Mouse (Mus musculus) hindbrain, embryonic 12.5 days (tissue): ENCODE measurements around the gene Defb23. TPM values are rescaled to one million over a fixed set of nuclear protein-coding genes. Genes with fewer than 3 reads are reported as not detected.

ENCODE experiments used
- ATAC-seq: fragments of 200-750 bp; cut with Nextera tagmentation; 2 replicates; pipeline ENCODE4 v1.8.0; 2017; ENCODE audit warnings: moderate TSS enrichment; ENCODE audit not compliant: low FRiP score
- H3K27ac ChIP-seq: fragments of 300-500 bp; sonication (generic); 2 replicates; pipeline ENCODE4 v1.5.1; 2016; ENCODE audit warnings: mild to moderate bottlenecking
- H3K27me3 ChIP-seq: fragments of 300-500 bp; sonication (generic); 2 replicates; pipeline ENCODE4 v1.6.1; 2016; ENCODE audit warnings: mild to moderate bottlenecking
- H3K36me3 ChIP-seq: fragments of 300-500 bp; sonication (generic); 2 replicates; pipeline ENCODE4 v1.6.1; 2016; ENCODE audit warnings: mild to moderate bottlenecking
- H3K4me1 ChIP-seq: fragments of 300-500 bp; sonication (generic); 2 replicates; pipeline ENCODE4 v1.6.1; 2016
- H3K4me2 ChIP-seq: fragments of 300-500 bp; sonication (generic); replicated peaks from 2 replicates; pipeline ENCODE4 v1.6.1; 2016; ENCODE audit warnings: mild to moderate bottlenecking
- H3K4me3 ChIP-seq: fragments of 300-500 bp; sonication (generic); 2 replicates; pipeline ENCODE4 v1.5.1; 2016; ENCODE audit warnings: mild to moderate bottlenecking
- H3K9ac ChIP-seq: fragments of 300-500 bp; sonication (generic); 2 replicates; pipeline ENCODE4 v1.6.1; 2016; ENCODE audit warnings: mild to moderate bottlenecking, moderate library complexity
- H3K9me3 ChIP-seq: fragments of 300-500 bp; sonication (generic); replicated peaks from 2 replicates; pipeline ENCODE4 v1.6.1; 2016; ENCODE audit warnings: mild to moderate bottlenecking
- WGBS: fragments of 180-500 bp; shearing (Covaris S2); methylation state at CpG from one replicate; pipeline ENCODE4 v1.1.7; 2016; 5-methylcytosine and 5-hydroxymethylcytosine counted together
- polyA plus RNA-seq: library from polyadenylated mRNA; unstranded; fragments of >200 nt; fragmentation: Nextera tagmentation; extraction: Ambion mirVana; gene quantifications from 2 replicates; pipeline ENCODE4 v1.2.1, GENCODE M21; 2016

The Defb23 gene
- polyA plus RNA-seq, 1 experiment from 2014 or later: not detected

GRCm38 (mm10) chr2:152470973-152471372 is 6.6 kb upstream of the Defb23 start:
- H3K36me3 ChIP-seq: no peaks in the 10 kb centered on the region
- no peak overlapping the region for H3K9ac ChIP-seq
- no peak for ATAC-seq
- no peaks in the 10 kb centered on the region for H3K4me1 ChIP-seq
- H3K27me3 ChIP-seq: no peaks in the 10 kb centered on the region
- no peak overlapping the region for H3K27ac ChIP-seq
- 38% methylated on average over 7 of the region's 7 CpGs for WGBS
- H3K4me3 ChIP-seq: no peak overlapping the region
- H3K4me2 ChIP-seq: no peak overlapping the region
- no peaks in the 10 kb centered on the region for H3K9me3 ChIP-seq

GRCm38 (mm10) chr2:152459241-152459640 is 5.2 kb downstream of the Defb23 start:
- Histone ChIP-seq H3K36me3 (no peaks in the 10 kb centered on the region), H3K9me3 (no peaks in the 10 kb centered on the region), H3K27me3 (peaks cover 3% of the 10 kb centered on the region; the same call in 1 of the 2 replicates), H3K9ac (no peak overlapping the region), H3K27ac (no peak overlapping the region), H3K4me3 (no peak overlapping the region), H3K4me1 (no peaks in the 10 kb centered on the region), H3K4me2 (no peak overlapping the region)
- ATAC-seq: no peak
- 60% methylated on average over 13 of the region's 13 CpGs for WGBS

DNA sequence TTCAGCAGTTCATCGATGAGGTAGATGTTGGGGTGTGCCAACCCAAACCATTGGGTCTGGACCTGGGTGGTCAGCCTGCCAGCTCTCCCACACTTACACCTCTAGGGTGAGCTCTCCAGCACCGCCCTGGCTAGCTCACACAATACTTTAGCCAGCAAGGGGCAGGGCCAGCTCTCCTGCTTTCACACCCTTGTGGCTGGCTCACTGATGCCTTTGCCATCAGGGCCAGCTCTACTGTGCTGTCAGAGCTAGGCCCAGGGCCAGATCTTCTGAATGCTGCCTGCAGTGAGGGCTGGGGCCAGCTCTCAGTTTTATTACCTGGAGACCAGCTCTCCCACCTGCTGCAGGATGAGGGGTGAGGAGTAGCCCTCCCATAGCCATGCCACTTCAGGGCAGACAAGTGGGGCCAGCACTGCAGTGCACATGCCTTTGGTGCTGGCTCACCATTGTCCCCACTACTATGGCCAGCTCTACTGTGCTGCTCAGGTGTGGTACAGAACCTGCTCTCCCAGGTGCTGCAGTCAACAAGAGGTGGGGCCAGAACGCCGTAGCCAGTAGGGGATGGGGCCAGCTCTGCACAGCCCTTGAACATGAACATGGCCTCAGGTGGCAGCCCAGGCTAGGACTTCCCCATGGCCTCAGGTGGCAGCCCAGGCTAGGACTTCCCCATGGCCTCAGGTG is 12.2 kb downstream of the Defb23 start:
- Histone ChIP-seq H3K36me3 (no peaks in the 10 kb centered on the region), H3K9me3 (no peaks in the 10 kb centered on the region), H3K4me2 (no peak overlapping the region), H3K27me3 (no peaks in the 10 kb centered on the region), H3K4me3 (no peak overlapping the region), H3K4me1 (no peaks in the 10 kb centered on the region), H3K27ac (no peak overlapping the region), H3K9ac (no peak overlapping the region)
- no peak for ATAC-seq
- WGBS: 77% methylated on average over 4 of the region's 4 CpGs

- no peak overlapping the region for H3K9ac ChIP-seq
- no peak overlapping the region for H3K27ac ChIP-seq
- no peaks in the 10 kb centered on the region for H3K9me3 ChIP-seq
- no peaks in the 10 kb centered on the region for H3K4me1 ChIP-seq
- H3K27me3 ChIP-seq: no peaks in the 10 kb centered on the region
- no peak overlapping the region for H3K4me2 ChIP-seq
- H3K36me3 ChIP-seq: no peaks in the 10 kb centered on the region
- H3K4me3 ChIP-seq: no peak overlapping the region
- WGBS: 6% methylated on average over 5 of the region's 5 CpGs
- no peak for ATAC-seq
Observed at GRCm38 (mm10) chr2:152450241-152450640, 14.2 kb downstream of the Defb23 start.

DNA sequence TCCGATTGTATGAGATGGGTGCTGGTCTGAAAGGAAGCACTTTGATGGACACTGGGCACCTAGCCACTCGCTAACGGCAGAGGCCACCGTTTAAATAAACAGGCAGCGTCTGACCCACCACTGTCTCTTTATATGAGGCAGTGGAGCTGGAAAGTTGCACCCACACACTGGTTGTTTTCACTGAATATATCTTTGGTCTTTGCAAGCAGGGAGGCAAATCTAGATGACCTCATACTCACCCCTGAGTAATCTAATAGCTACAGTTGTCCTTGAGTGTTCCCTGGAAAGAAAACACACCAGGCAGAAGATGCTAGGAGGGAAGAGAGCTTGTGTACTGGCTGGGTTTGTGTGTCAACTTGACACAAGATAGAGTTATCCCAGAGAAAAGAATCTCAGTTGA is 17.0 kb downstream of the Defb23 start:
- H3K27ac ChIP-seq: no peak overlapping the region
- peaks cover 1% of the 10 kb centered on the region; the same call in 1 of the 2 replicates for H3K4me1 ChIP-seq
- no peak overlapping the region for H3K4me2 ChIP-seq
- no peaks in the 10 kb centered on the region for H3K27me3 ChIP-seq
- no peaks in the 10 kb centered on the region for H3K9me3 ChIP-seq
- H3K4me3 ChIP-seq: no peak overlapping the region
- no peak for ATAC-seq
- no peak overlapping the region for H3K9ac ChIP-seq
- WGBS: 70% methylated on average over 5 of the region's 5 CpGs
- H3K36me3 ChIP-seq: no peaks in the 10 kb centered on the region

- H3K9ac ChIP-seq: no peak overlapping the region
- no peaks in the 10 kb centered on the region for H3K36me3 ChIP-seq
- H3K4me3 ChIP-seq: no peak overlapping the region
- H3K27me3 ChIP-seq: no peaks in the 10 kb centered on the region
- no peak for ATAC-seq
- 77% methylated on average over 2 of the region's 2 CpGs for WGBS
- no peak overlapping the region for H3K27ac ChIP-seq
- H3K9me3 ChIP-seq: no peaks in the 10 kb centered on the region
- H3K4me2 ChIP-seq: no peak overlapping the region
- H3K4me1 ChIP-seq: peaks cover 3% of the 10 kb centered on the region; the same call in 1 of the 2 replicates
Observed at GRCm38 (mm10) chr2:152446642-152447041, 17.8 kb downstream of the Defb23 start.

GRCm38 (mm10) chr2:152443281-152443680 is 21.1 kb downstream of the Defb23 start:
- ATAC-seq: no peak
- H3K4me3 ChIP-seq: no peak overlapping the region
- H3K27me3 ChIP-seq: no peaks in the 10 kb centered on the region
- H3K4me2 ChIP-seq: no peak overlapping the region
- H3K36me3 ChIP-seq: no peaks in the 10 kb centered on the region
- no peak overlapping the region for H3K27ac ChIP-seq
- WGBS: 84% methylated on average over 8 of the region's 8 CpGs
- H3K9ac ChIP-seq: no peak overlapping the region
- H3K9me3 ChIP-seq: no peaks in the 10 kb centered on the region
- peaks cover 3% of the 10 kb centered on the region; the same call in 1 of the 2 replicates for H3K4me1 ChIP-seq

DNA sequence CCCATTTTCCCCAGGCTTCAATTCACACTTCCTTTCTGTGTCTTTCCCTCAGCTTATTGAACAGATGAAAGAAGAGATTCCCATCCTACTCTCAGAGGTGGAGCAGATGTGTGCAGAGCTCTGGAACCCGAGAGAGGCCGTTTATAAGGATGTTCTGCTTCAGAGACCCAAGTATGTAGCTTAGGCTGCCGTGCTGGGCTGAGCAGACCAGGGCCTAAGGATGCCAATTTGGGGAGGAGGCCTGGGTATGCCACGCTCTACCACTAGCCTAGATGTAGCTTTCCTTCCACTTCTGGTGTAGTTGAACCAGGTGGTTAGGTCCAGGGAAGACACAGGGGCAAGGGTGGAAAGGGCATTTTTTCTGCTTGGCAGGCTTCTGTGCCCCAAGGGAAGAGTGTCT is 22.1 kb downstream of the Defb23 start:
- Histone ChIP-seq H3K4me3 (no peak overlapping the region), H3K4me2 (no peak overlapping the region), H3K36me3 (no peaks in the 10 kb centered on the region), H3K9me3 (no peaks in the 10 kb centered on the region), H3K27ac (no peak overlapping the region), H3K27me3 (no peaks in the 10 kb centered on the region), H3K4me1 (peaks cover 4% of the 10 kb centered on the region), H3K9ac (no peak overlapping the region)
- 71% methylated on average over 4 of the region's 4 CpGs for WGBS
- ATAC-seq: no peak

GRCm38 (mm10) chr2:152439833-152440232 is 24.6 kb downstream of the Defb23 start:
- ATAC-seq: no peak
- WGBS: 83% methylated on average over 2 of the region's 2 CpGs

DNA sequence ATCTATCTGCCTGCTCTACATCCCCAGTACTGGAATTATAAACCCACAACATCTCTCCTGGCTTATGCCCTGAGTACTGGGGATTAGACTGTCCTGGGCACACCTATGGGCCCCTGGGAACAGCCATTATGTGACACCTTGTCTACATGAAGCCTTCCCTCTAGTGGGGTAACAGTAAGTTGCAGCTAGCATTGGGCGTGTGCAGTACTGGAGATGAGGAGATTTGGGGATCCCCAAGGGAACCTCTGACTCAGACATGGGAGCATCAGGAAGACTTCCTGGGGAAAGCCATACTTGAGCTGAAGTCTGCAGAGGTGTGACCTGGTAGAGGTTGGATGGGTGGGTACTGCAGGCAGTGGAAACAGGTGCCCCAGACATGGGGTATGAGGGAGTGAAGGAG is 25.5 kb downstream of the Defb23 start:
- no peak overlapping the region for H3K4me2 ChIP-seq
- ATAC-seq: no peak
- H3K9me3 ChIP-seq: no peaks in the 10 kb centered on the region
- H3K4me1 ChIP-seq: peaks cover 7% of the 10 kb centered on the region
- no peak overlapping the region for H3K4me3 ChIP-seq
- 65% methylated on average over 1 of the region's 1 CpGs for WGBS
- H3K27ac ChIP-seq: no peak overlapping the region
- no peaks in the 10 kb centered on the region for H3K27me3 ChIP-seq
- H3K9ac ChIP-seq: no peak overlapping the region
- no peaks in the 10 kb centered on the region for H3K36me3 ChIP-seq

More at GRCm38 (mm10) chr2:152439833-152440232, 24.6 kb downstream of the Defb23 start:
- H3K4me2 ChIP-seq: no peak overlapping the region
- H3K4me3 ChIP-seq: no peak overlapping the region
- no peak overlapping the region for H3K9ac ChIP-seq
- no peak overlapping the region for H3K27ac ChIP-seq
- H3K36me3 ChIP-seq: no peaks in the 10 kb centered on the region
- H3K27me3 ChIP-seq: no peaks in the 10 kb centered on the region
- H3K9me3 ChIP-seq: no peaks in the 10 kb centered on the region
- peaks cover 7% of the 10 kb centered on the region for H3K4me1 ChIP-seq

- H3K27me3 ChIP-seq: no peaks in the 10 kb centered on the region
- 3% methylated on average over 23 of the region's 23 CpGs for WGBS
- H3K27ac ChIP-seq: no peak overlapping the region
- H3K36me3 ChIP-seq: no peaks in the 10 kb centered on the region
- ATAC-seq: peak; percentile 79
- peaks cover 4% of the 10 kb centered on the region for H3K4me1 ChIP-seq
- H3K9ac ChIP-seq: peak overlapping the region; percentile 60
- H3K4me2 ChIP-seq: peak overlapping the region; percentile 55
- no peaks in the 10 kb centered on the region for H3K9me3 ChIP-seq
- H3K4me3 ChIP-seq: peak overlapping the region; percentile 29
Observed at GRCm38 (mm10) chr2:152436983-152437860, 27.2 kb downstream of the Defb23 start.

GRCm38 (mm10) chr2:152436405-152436901 is 28.0 kb downstream of the Defb23 start:
- Histone ChIP-seq H3K4me3 (no peak overlapping the region), H3K4me2 (no peak overlapping the region), H3K9me3 (no peaks in the 10 kb centered on the region), H3K36me3 (no peaks in the 10 kb centered on the region), H3K27ac (no peak overlapping the region), H3K9ac (no peak overlapping the region), H3K27me3 (no peaks in the 10 kb centered on the region; the same call in 1 of the 2 replicates), H3K4me1 (peaks cover 4% of the 10 kb centered on the region)
- WGBS: 85% methylated on average over 7 of the region's 7 CpGs
- no peak for ATAC-seq
